Mouse (Mus musculus) left cerebral cortex, postnatal 10 days (tissue): ENCODE measurements around the gene Gtsf2. TPM values are rescaled to one million over a fixed set of nuclear protein-coding genes. Genes with fewer than 3 reads are reported as not detected.
"Not testable (repeated sequence)": the region's sequence is repeated elsewhere in the genome, so short reads cannot be mapped to it uniquely, and the experiment has no call there.

Source experiments
- DNase-seq, 2 experiments: peaks; one replicate each; pipeline ENCODE4 v3.0.0; 2021 to 2022; ENCODE audit warnings: low spot score in 2 of 2, mixed read lengths in 1 of 2; ENCODE audit errors: extremely low spot score in 1 of 2
- intact Hi-C: fragments of 180-260 bp; cut with DNase I; formaldehyde crosslinking; loops from one replicate; pipeline ENCODE4 v1.15.1; 2025
- total RNA-seq, 2 experiments: library from RNA; stranded (reverse); gene quantifications; 2 replicates each; pipeline ENCODE4 v1.2.3; 2021

Gtsf2 gene
- total RNA-seq, 2 experiments from 2014 or later, result not detected

DNA sequence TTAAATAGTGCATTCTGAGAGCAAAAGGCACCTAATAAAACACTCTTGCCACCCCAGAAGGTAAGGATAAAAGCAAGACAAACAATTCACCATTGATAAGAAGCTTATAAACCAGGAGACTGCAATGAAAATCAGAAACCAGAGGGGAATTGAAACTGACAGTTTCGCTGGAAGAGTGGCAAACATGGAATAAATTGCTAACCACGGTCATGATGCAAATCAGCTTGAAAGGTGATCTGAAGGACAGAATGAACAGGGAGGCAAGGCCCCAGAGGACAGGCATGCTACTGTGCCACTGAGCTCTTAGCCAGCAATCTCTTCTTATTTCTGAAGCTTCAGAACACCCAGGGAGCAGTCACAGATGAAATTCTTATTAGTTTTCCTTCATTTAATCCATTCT lies 21.3 kb downstream of the Gtsf2 start:
- DNase-seq, result no peak
- intact Hi-C loops, result no loop called here

DNA sequence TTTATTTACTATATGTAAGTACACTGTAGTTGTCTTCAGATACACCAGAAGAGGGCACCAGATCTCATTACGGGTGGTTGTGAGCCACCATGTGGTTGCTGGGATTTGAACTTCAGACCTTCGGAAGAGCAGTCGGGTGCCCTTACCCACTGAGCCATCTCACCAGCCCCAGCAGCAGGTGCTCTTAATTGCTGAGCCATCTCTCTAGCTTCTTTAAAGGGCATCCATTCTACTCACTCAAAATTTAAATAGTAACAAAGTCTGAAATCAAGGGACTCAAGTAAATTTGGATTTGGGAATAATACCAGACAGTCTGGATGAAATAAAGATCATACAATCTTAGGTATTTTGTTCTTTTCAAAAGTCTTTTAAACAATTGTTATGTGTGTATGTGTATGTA lies 42.7 kb downstream of the Gtsf2 start:
- DNase-seq, intact Hi-C loops: not testable (repeated sequence)

DNA sequence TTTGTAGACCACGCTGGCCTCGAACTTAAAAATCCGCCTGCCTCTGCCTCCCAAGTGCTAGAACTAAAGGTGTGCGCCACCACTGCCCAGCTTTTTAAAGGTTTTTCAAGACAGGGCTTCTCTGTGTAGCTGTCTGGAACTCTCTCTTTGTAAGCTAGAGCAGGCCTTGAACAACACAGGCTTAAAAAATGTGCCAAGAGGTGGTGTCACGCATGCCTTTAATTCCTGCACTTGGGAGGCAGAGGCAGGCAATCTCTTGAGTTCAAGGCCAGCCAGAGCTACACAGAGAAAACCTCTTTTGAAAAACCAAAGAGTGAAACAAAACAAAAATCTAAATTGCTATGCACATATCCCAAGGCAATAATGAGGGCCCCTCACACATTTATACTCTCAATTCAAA lies 46.9 kb downstream of the Gtsf2 start:
- no peak for DNase-seq
- intact Hi-C loops, result no loop called here

DNA sequence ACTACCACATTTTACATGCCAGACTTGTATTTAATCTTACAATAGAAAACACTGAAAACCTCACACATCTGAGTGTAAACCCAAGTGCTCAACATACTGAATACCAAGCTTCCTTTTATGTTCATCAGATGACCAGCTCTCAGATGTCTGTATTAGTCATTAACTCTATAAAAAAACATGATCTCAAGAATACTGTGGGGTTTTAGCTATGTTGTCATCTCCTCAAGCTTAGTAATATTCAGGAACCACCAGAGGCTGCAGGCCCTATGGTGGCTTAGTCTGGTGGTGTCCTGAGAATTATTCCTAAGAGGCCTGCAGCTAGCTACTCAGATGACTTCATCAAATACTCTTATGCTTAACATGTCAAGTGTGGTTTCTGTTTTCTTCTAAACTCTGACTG lies 54.7 kb downstream of the Gtsf2 start:
- no peak for DNase-seq
- intact Hi-C loops, result no loop called here

Other genes starting within 250 kb of the Gtsf2 start
- gene Cbx5, start 208.7 kb downstream of the Gtsf2 start, total RNA-seq, result 100 to 1,000 TPM; 174 to 181 TPM
- gene Hnrnpa1, start 208.0 kb downstream of the Gtsf2 start, total RNA-seq, result 100 to 1,000 TPM; 350 to 359 TPM
- gene Nfe2, start 190.1 kb downstream of the Gtsf2 start, total RNA-seq, result not detected
- 100 to 1,000 TPM; 111 TPM for gene Copz1, start 175.8 kb downstream of the Gtsf2 start, total RNA-seq
- under 1 TPM; 0.67 to 0.97 TPM for gene Gpr84, start 137.9 kb downstream of the Gtsf2 start, total RNA-seq
- 10 to 100 TPM; 47.5 to 51.2 TPM for gene Zfp385a, start 108.4 kb downstream of the Gtsf2 start, total RNA-seq
- gene Itga5, start 81.7 kb downstream of the Gtsf2 start, total RNA-seq, result 1 to 10 TPM; 6.0 to 6.6 TPM
- gene Gtsf1, start 18.0 kb downstream of the Gtsf2 start, total RNA-seq, result not detected
- gene Nckap1l, start 5.3 kb upstream of the Gtsf2 start, total RNA-seq, result 10 to 100 TPM in 1 of 2 experiments, 1 to 10 TPM in 1; 9.9 to 10.1 TPM
- gene Pde1b, start 54.6 kb upstream of the Gtsf2 start, total RNA-seq, result 10 to 100 TPM; 72.2 to 96.7 TPM
- gene Ppp1r1a, start 89.5 kb upstream of the Gtsf2 start, total RNA-seq, result 100 to 1,000 TPM; 164 to 182 TPM
- gene Glycam1, start 116.6 kb upstream of the Gtsf2 start, total RNA-seq, result not detected